Mouse (Mus musculus): ENCODE data around the gene Esrrg.

DNA sequence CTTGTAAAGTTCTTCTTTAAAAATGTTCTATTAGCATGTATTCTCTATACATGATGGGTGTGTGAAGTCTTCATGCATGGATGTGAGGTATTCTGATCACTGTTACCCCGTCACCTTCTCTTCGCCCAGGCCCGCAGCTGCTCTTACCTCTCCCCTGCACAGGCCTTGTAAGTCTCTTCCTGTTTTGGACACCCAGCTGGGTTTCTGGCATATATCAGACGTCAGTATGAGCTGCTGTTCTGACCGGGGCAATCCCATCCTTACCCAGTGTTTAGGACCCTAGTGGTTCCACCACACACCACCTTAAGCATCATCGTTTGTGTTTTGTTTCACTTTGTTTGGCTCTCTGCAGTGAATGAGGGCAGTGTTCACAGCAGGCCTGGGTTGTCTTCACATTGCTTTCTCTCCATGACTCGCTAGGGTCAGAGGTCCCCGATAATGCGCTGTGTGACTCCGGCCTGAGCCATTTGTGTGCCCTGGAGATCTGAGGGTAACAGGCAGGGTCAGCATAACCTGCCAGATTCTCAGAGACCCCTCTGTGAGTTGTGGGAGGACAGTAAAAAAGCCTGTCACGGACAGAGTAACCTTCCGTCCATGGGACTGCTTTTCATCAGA lies 471.8 kb downstream of the Esrrg start:
- TF ChIP-seq BHLHE40 (IDR thresholded peaks at IDR 0.05; ENCODE audit: borderline replicate concordance, low read depth, low read length) (no peak), POLR2A (IDR thresholded peaks at IDR 0.05; ENCODE audit: control insufficient read depth in 1 of 2, insufficient read depth in 1 of 2, low read depth in 1 of 2, low read length in 2 of 2, poor library complexity in 1 of 2) (no peak), ZC3H11A (IDR thresholded peaks at IDR 0.05; ENCODE audit: low read depth, low read length) (no peak), CTCF (IDR thresholded peaks at IDR 0.05 in 2 of 3, conservative IDR thresholded peaks at IDR 0.05 in 1 of 3; ENCODE audit: control insufficient read depth in 1 of 3, insufficient read depth in 1 of 3, low read depth in 2 of 3, low read length in 3 of 3, poor library complexity in 1 of 3, severe bottlenecking in 1 of 3) (no peak), HCFC1 (IDR thresholded peaks at IDR 0.05; ENCODE audit: low read depth, low read length) (no peak), SIN3A (IDR thresholded peaks at IDR 0.05; ENCODE audit: low read length) (no peak), MAZ (IDR thresholded peaks at IDR 0.05; ENCODE audit: low read depth, low read length) (no peak), TAL1 (IDR thresholded peaks at IDR 0.05; ENCODE audit: low read length) (no peak)
